ENCODE assay signal across 9 mouse cellular contexts in the genomic region with DNA sequence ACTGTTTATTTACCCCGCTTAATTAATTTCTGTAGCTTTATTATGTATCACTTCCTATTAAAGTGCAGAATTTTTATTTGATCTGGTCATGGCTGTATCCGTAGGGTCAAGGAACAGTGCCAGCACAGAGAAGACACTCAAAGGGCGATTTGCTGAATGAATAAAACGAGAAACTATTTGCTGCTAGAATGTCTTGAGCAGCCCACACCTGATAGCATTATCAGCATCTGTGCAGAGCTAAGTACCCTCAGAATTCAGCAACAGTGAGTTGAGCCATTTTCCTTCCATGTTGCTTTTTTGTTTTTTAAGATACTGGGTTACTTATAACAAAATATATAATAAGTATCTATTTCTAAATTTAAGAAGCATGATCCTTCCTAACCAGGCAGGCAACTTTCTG. TPM values are rescaled to one million over a fixed set of nuclear protein-coding genes. Genes with fewer than 3 reads are reported as not detected.
DNase-seq lines count a peak whose midpoint lies in the region; ATAC-seq and TF ChIP-seq lines count a peak whose summit lies in the region.
"Had no signal": no experiment of that assay in that cellular context is flagged by ENCODE, and none has a peak within 500 bp of the region (broad histone marks: within the 10 kb centered on the region; RNA-seq: fewer than 3 reads in every experiment).

No protein-coding gene starts in this region.

- no peak for DNase-seq in gastrocnemius, adult 2 months
- no peak for DNase-seq in gastrocnemius, postnatal 36 days
- no peak for DNase-seq in CH12.LX (ENCODE audit: extremely low read depth)
- peak; percentile 31 to 46 (median 45) for DNase-seq in liver, embryonic 14.5 days (ENCODE audit: low read depth in 3 of 3, low spot score in 3 of 3)
- DNase-seq in embryo, embryonic 9.5 days (ENCODE audit: extremely low spot score): no peak
- no peak for DNase-seq in cerebellum, adult 9-10 months
- no peak for DNase-seq in yolk sac, embryonic 10.5 days (ENCODE audit: low spot score)
- DNase-seq: kidney, adult 2 months had no signal

- H3K4me2 ChIP-seq in CH12.LX (ENCODE audit: insufficient read depth, low read depth, poor library complexity, severe bottlenecking): peak overlapping the region; percentile 82
- peak overlapping the region; percentile 74; the same call in 1 of the 2 replicates for H3K4me2 ChIP-seq in forebrain, embryonic 15.5 days (replicated peaks)
- H3K4me2 ChIP-seq in liver, embryonic 14.5 days (ENCODE audit: low read depth): peak overlapping the region; percentile 94

- H3K79me2 ChIP-seq in CH12.LX (replicated peaks; ENCODE audit: control insufficient read depth, extremely low read depth, insufficient read depth, poor library complexity, severe bottlenecking): no peaks in the 10 kb centered on the region; the same call in 1 of the 2 replicates

- ATAC-seq in forebrain, embryonic 15.5 days (replicated peaks): no peak
- no peak for ATAC-seq in liver, embryonic 14.5 days (ENCODE audit: insufficient read depth)

- peak overlapping the region; percentile 88 for H3K4me3 ChIP-seq in gastrocnemius, adult 2 months
- peak overlapping the region; percentile 62 to 84 (median 73) for H3K4me3 ChIP-seq in CH12.LX (replicated peaks in 1 of 3; ENCODE audit: low read depth in 2 of 3, low read length in 2 of 3, poor library complexity in 1 of 3)
- H3K4me3 ChIP-seq in forebrain, embryonic 15.5 days: peak overlapping the region; percentile 92; the same call in 1 of the 2 replicates
- peak overlapping the region; percentile 81 to 82 for H3K4me3 ChIP-seq in liver, embryonic 14.5 days (ENCODE audit: insufficient read depth in 1 of 2, low read depth in 2 of 2, low read length in 2 of 2)

- no peak for TF ChIP-seq CTCF in gastrocnemius, adult 2 months (IDR thresholded peaks at IDR 0.05)
- no peak for TF ChIP-seq CTCF in CH12.LX (conservative IDR thresholded peaks at IDR 0.05 in 1 of 2, IDR thresholded peaks at IDR 0.05 in 1 of 2; ENCODE audit: low read depth in 2 of 2, low read length in 2 of 2)
- TF ChIP-seq CTCF in liver, embryonic 14.5 days (IDR thresholded peaks at IDR 0.05; ENCODE audit: low read depth): no peak

- no peak for TF ChIP-seq EP300 in CH12.LX (IDR thresholded peaks at IDR 0.05; ENCODE audit: low read length)
- peak; percentile 74 for TF ChIP-seq EP300 in liver, embryonic 14.5 days (IDR thresholded peaks at IDR 0.05; ENCODE audit: low read depth)

- intact Hi-C loops in gastrocnemius, adult 2 months (cut with DNase I): loop anchor here (10.0 kb wide), 1 partner anchor 401 kb away; the partner anchor contains the start of genes Ccdc142, Gm42688 and Mrpl53
- intact Hi-C loops in gastrocnemius, postnatal 36 days (cut with DNase I): no loop called here

- dilution Hi-C loops in CH12.LX (cut with MboI; ENCODE audit: extremely low pct_ligation_motif_present, extremely low pct_unique_long_range_greater_than_20kb, low sequenced_read_pairs): no loop called here

- no peak for TF ChIP-seq RAD21 in CH12.LX (IDR thresholded peaks at IDR 0.05; ENCODE audit: low read depth, low read length)

- H3K27ac ChIP-seq in gastrocnemius, adult 2 months: peak overlapping the region; percentile 99
- no peak overlapping the region for H3K27ac ChIP-seq in CH12.LX (ENCODE audit: insufficient read depth, low read depth)
- H3K27ac ChIP-seq in forebrain, embryonic 15.5 days (replicated peaks): peak overlapping the region; percentile 97; the same call in 1 of the 2 replicates
- H3K27ac ChIP-seq in liver, embryonic 14.5 days: peak overlapping the region; percentile 93

- no peaks in the 10 kb centered on the region for H3K9me3 ChIP-seq in CH12.LX (replicated peaks; ENCODE audit: low read length)
- no peaks in the 10 kb centered on the region for H3K9me3 ChIP-seq in forebrain, embryonic 15.5 days
- H3K9me3 ChIP-seq in liver, embryonic 14.5 days (ENCODE audit: control insufficient read depth, low read length): no peaks in the 10 kb centered on the region

- peaks cover 0 to 15% of the 10 kb centered on the region in 2 experiments for H3K36me3 ChIP-seq in CH12.LX (replicated peaks in 1 of 2; ENCODE audit: control insufficient read depth in 1 of 2, insufficient read depth in 1 of 2, low read length in 1 of 2)
- H3K36me3 ChIP-seq in forebrain, embryonic 15.5 days: no peaks in the 10 kb centered on the region
- no peaks in the 10 kb centered on the region for H3K36me3 ChIP-seq in liver, embryonic 14.5 days (replicated peaks; ENCODE audit: control insufficient read depth, insufficient read depth, low read depth)

- no peak for TF ChIP-seq POLR2A in CH12.LX (IDR thresholded peaks at IDR 0.05; ENCODE audit: low read depth, low read length)

- H3K27me3 ChIP-seq in CH12.LX (replicated peaks): no peaks in the 10 kb centered on the region
- no peaks in the 10 kb centered on the region for H3K27me3 ChIP-seq in forebrain, embryonic 15.5 days
- no peaks in the 10 kb centered on the region for H3K27me3 ChIP-seq in liver, embryonic 14.5 days (ENCODE audit: control insufficient read depth, insufficient read depth, low read length)

- WGBS in forebrain, embryonic 15.5 days: 92% methylated on average over 4 of the region's 4 CpGs
- WGBS in liver, embryonic 14.5 days (ENCODE audit: insufficient replicate concordance): 36% methylated on average over 4 of the region's 4 CpGs

- peak overlapping the region; percentile 65 for H3K9ac ChIP-seq in CH12.LX (ENCODE audit: insufficient read depth, low read depth)
- H3K9ac ChIP-seq in forebrain, embryonic 15.5 days (replicated peaks): peak overlapping the region; percentile 89
- peak overlapping the region; percentile 69 for H3K9ac ChIP-seq in liver, embryonic 14.5 days (replicated peaks)

- in situ Hi-C loops in CH12.LX (cut with MboI; ENCODE audit: low pct_ligation_motif_present, low pct_unique_long_range_greater_than_20kb, low sequenced_read_pairs): loop anchor here (5.0 kb wide), 1 partner anchor 153 kb away; no protein-coding TSS in a partner anchor

- peaks cover 17 to 48% of the 10 kb centered on the region in 2 experiments for H3K4me1 ChIP-seq in CH12.LX (ENCODE audit: control insufficient read depth in 1 of 2, insufficient read depth in 2 of 2)
- peaks cover 17% of the 10 kb centered on the region for H3K4me1 ChIP-seq in forebrain, embryonic 15.5 days
- H3K4me1 ChIP-seq in liver, embryonic 14.5 days (replicated peaks; ENCODE audit: control insufficient read depth in 2 of 2, insufficient read depth in 2 of 2, low read length in 1 of 2): peaks cover 20 to 22% of the 10 kb centered on the region in 2 experiments

TF ChIP-seq in CH12.LX, 34 proteins besides CTCF, POLR2A, EP300 and RAD21 (continues in another document):
- TF ChIP-seq CHD1 (IDR thresholded peaks at IDR 0.05; ENCODE audit: low read depth, low read length) (no peak), MAFK (IDR thresholded peaks at IDR 0.05; ENCODE audit: insufficient replicate concordance, low read length) (no peak), PAX5 (IDR thresholded peaks at IDR 0.05; ENCODE audit: low read length) (no peak), SMC3 (IDR thresholded peaks at IDR 0.05; ENCODE audit: low read depth, low read length) (no peak), ELF1 (IDR thresholded peaks at IDR 0.05; ENCODE audit: low read depth, low read length) (no peak), JUND (conservative IDR thresholded peaks at IDR 0.05; ENCODE audit: low read depth, low read length) (no peak), POLR2AphosphoS2 (IDR thresholded peaks at IDR 0.05; ENCODE audit: low read depth, low read length) (no peak), ZC3H11A (IDR thresholded peaks at IDR 0.05; ENCODE audit: low read depth, low read length) (no peak), HCFC1 (IDR thresholded peaks at IDR 0.05; ENCODE audit: low read depth, low read length) (no peak), E2F4 (IDR thresholded peaks at IDR 0.05; ENCODE audit: insufficient replicate concordance, low read depth, low read length) (no peak), MEF2A (IDR thresholded peaks at IDR 0.05; ENCODE audit: borderline replicate concordance, low read depth, low read length) (no peak), TCF12 (IDR thresholded peaks at IDR 0.05; ENCODE audit: low read depth, low read length) (no peak), USF1 (IDR thresholded peaks at IDR 0.05; ENCODE audit: low read depth, low read length) (no peak), JUN (IDR thresholded peaks at IDR 0.05; ENCODE audit: insufficient read depth, low read depth, low read length) (no peak), ZKSCAN1 (IDR thresholded peaks at IDR 0.05; ENCODE audit: borderline replicate concordance, low read depth, low read length) (no peak), NRF1 (IDR thresholded peaks at IDR 0.05; ENCODE audit: low read depth, low read length) (no peak), IRF4 (IDR thresholded peaks at IDR 0.05; ENCODE audit: low read depth, low read length) (no peak)

RNA-seq across cellular contexts. Expression of gene Dguok, which starts 1.2 kb away (rescaled TPM):
- 10 to 100 TPM; 17.8 to 20.6 TPM for total RNA-seq in gastrocnemius, adult 2 months (2021)
- total RNA-seq in gastrocnemius, postnatal 36 days (2021): 10 to 100 TPM; 14.8 to 17.8 TPM
- 11.1 and 11.5 TPM in 2 replicates for total RNA-seq in CH12.LX (2012; rRNA removed)
- total RNA-seq in CH12.LX (2014; rRNA removed): 14.6 and 16.7 TPM in 2 replicates
- polyA plus RNA-seq in CH12.LX (2012; ENCODE audit: insufficient read length, low read depth): 8.0 and 8.7 TPM in 2 replicates
- 71.2 and 72.2 TPM in 2 replicates for polyA plus RNA-seq in forebrain, embryonic 15.5 days (2015; fragmentation: Nextera tagmentation; extraction: Ambion mirVana)
- 14.6 and 16.8 TPM in 2 replicates for polyA plus RNA-seq in liver, embryonic 14.5 days (2012; rRNA removed)
- polyA plus RNA-seq in liver, embryonic 14.5 days (2014; fragmentation: Nextera tagmentation; extraction: Ambion mirVana): 21.6 and 27.2 TPM in 2 replicates

RNA-seq across cellular contexts. Expression of gene Actg2, which starts 30.5 kb away (rescaled TPM):
- total RNA-seq in gastrocnemius, adult 2 months (2021): under 1 TPM; 0.31 to 0.47 TPM
- total RNA-seq in gastrocnemius, postnatal 36 days (2021): under 1 TPM in 1 of 2 experiments, not detected in 1; 0.39 TPM
- total RNA-seq in CH12.LX (2012; rRNA removed) (0.84 and 1.1 TPM in 2 replicates), CH12.LX (2014; rRNA removed) (1.6 and 1.8 TPM in 2 replicates)
- 4.0 and 5.6 TPM in 2 replicates for polyA plus RNA-seq in CH12.LX (2012; ENCODE audit: insufficient read length, low read depth)
- 1.1 TPM in 2 replicates for polyA plus RNA-seq in forebrain, embryonic 15.5 days (2015; fragmentation: Nextera tagmentation; extraction: Ambion mirVana)
- 2.3 and 2.7 TPM in 2 replicates for polyA plus RNA-seq in liver, embryonic 14.5 days (2012; rRNA removed)
- polyA plus RNA-seq in liver, embryonic 14.5 days (2014; fragmentation: Nextera tagmentation; extraction: Ambion mirVana): 1.4 and 2.4 TPM in 2 replicates

RNA-seq across cellular contexts. Expression of gene Tet3, which starts 46.7 kb away (rescaled TPM):
- total RNA-seq in gastrocnemius, adult 2 months (2021): 10 to 100 TPM; 16.4 to 18.0 TPM
- 10 to 100 TPM; 21.1 to 23.7 TPM for total RNA-seq in gastrocnemius, postnatal 36 days (2021)
- 5.6 and 8.2 TPM in 2 replicates for total RNA-seq in CH12.LX (2012; rRNA removed)
- total RNA-seq in CH12.LX (2014; rRNA removed): 2.2 and 3.2 TPM in 2 replicates
- polyA plus RNA-seq in CH12.LX (2012; ENCODE audit: insufficient read length, low read depth): 6.4 and 10.0 TPM in 2 replicates
- polyA plus RNA-seq in forebrain, embryonic 15.5 days (2015; fragmentation: Nextera tagmentation; extraction: Ambion mirVana): 71.3 and 73.7 TPM in 2 replicates
- polyA plus RNA-seq in liver, embryonic 14.5 days (2012; rRNA removed): 3.0 and 3.1 TPM in 2 replicates
- polyA plus RNA-seq in liver, embryonic 14.5 days (2014; fragmentation: Nextera tagmentation; extraction: Ambion mirVana): 7.7 and 8.3 TPM in 2 replicates

Comparison
In these comparisons a context has a peak if more than half of its experiments do, and no peak if none do; other contexts are left out.
1. DNase-seq: peak in liver, embryonic 14.5 days (3 of 3); none in gastrocnemius, adult 2 months (single experiment), gastrocnemius, postnatal 36 days (0 of 2), CH12.LX (single experiment), embryo, embryonic 9.5 days (single experiment), cerebellum, adult 9-10 months (single experiment) and yolk sac, embryonic 10.5 days (single experiment).
2. Peak in every context shown above with its lines, with median percentiles within 50 percentile points of each other: H3K4me3 ChIP-seq, H3K4me2 ChIP-seq and H3K9ac ChIP-seq.